Mouse (Mus musculus): ENCODE data around the gene Ccng1.

Ccng1 gene

DNA sequence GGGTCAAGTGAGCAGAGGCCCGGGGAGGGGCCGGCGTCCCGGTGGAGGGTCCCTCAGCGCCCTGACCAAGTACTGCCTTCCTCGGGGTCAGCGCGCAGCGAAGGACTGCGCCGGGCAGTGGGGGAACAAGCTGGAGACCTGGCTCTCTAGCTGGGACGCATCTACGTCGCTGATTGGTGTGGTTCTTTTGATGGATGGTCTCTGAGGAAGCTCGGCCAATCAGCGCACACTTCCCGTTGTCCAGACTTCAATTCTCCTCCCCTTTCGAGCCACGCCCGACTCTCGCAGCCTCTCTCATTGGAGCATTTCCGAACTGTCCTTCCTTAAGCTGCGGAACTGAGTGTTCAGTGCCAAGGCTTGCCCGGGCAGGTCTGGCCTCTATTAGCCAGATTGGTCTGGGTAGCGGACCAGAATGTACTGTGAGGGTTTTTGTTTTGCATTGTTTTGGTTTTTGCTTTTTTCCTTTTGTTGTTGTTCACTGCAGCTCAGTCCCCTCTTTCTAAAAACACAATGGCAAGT is at the start of gene Ccng1:
TSS of gene Ccng1 (minus strand) at position 203 of the 519 bp plus-strand sequence.
- peak; percentile 98 for DNase-seq (ENCODE audit: low read depth)

GRCm38 (mm10) chr11:40790307-40790706 is 35.2 kb upstream of the Ccng1 start:
- DNase-seq (ENCODE audit: low read depth): no peak

- no peak for DNase-seq (ENCODE audit: low read depth)
These were observed 34.6 kb upstream of the Ccng1 start for GRCm38 (mm10) chr11:40789701-40790100.

DNA sequence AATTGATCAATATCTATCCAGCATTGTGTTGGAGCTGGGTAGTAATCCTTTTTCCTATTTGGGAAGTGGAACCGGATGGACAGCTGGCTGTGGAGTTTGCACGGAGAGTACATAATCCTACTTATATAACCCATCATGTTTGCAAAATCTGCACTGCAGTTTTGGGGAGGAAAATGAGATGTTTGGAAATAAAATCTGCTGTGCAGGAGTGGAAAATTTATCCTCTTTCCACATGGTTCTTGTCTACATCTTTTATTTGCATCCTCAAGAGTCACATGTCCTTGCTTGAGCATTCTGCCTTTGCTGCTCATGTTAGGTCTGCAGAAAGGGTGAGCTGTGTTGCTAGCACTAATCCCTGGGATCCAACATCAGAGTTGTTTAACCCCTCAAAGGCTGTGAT is 31.8 kb upstream of the Ccng1 start:
- no peak for DNase-seq (ENCODE audit: low read depth)

GRCm38 (mm10) chr11:40784326-40784725 is 29.2 kb upstream of the Ccng1 start:
- no peak for DNase-seq (ENCODE audit: low read depth)

GRCm38 (mm10) chr11:40783346-40783745 is 28.2 kb upstream of the Ccng1 start:
- DNase-seq (ENCODE audit: low read depth): no peak

DNA sequence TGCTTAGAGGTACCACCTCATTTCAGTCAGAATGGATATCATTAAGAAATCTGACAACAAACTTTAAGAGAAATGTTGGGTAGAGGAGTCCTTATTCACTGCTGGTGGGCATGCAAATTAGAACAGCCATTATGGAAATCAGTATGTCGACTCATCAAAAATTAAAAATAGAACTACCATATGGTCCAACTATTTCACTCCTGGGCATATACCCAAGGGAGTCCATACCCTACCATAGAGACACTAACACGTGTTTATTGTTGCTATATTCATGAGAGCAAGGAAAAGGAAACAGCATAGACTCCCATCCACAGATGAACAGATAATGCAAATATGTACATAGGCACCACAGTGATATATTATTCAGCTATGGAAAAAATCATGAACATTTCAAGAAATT is 26.7 kb upstream of the Ccng1 start:
- no peak for DNase-seq (ENCODE audit: low read depth)

GRCm38 (mm10) chr11:40775315-40776269 is 20.5 kb upstream of the Ccng1 start:
- peak; percentile 73 for DNase-seq (ENCODE audit: low read depth)

DNA sequence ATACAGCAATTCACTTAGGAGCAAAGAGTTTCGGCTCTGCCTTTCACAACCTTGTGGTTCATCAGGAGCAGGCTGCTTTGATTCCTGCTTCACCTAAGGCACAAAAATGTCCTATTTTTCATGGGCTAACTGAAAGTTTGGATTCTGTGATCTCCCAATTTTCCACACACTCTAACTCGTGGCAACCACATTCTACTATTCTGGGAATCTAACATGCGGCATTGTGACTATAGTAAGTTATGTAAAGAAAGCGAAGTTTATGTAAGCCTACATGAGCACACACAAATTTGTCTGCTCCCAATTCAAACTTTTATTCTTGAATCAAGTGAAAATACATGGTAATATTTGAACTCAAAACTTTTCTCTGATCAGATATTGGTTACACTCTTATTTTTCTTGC is 9.6 kb upstream of the Ccng1 start:
- DNase-seq (ENCODE audit: low read depth): no peak

DNA sequence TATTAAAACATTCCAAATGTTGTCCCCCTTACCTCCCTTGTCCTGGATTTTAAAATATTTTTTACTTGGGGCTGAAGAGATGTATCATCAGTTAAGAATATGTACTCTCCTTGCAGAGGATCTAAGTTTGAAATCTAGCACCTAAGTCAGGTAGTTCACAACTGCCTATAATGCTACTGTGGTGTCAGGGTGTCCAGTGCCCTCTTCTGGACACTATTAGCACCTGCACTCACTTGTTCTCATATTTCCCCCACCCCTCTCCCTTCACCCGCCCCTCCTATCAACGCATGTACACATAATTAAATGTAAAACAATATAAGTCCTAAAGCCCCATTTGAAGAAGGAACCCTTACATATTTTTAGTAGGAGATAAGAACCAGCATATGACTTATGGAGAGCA is 8.3 kb upstream of the Ccng1 start:
- peak; percentile 72 for DNase-seq (ENCODE audit: low read depth)

DNA sequence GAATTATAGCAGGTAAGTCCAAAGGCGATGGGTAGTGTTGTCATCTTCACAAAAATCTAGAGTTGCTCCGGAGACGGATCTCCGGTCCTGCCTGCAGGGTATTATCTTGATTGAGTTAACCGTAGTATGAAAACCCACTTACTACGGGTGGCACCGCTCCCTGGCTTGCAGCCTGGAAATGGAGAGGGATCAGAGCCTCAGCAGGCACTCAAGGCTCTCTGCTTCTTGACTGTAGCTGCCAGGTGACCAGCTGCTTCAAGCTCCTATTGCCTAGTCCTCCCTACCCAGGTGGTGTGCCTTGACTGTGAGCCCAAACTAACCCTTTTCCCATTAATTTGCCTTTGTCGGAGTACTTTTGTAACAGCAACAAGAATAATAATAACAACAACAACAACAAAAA is 4.8 kb upstream of the Ccng1 start:
- DNase-seq (ENCODE audit: low read depth): no peak

GRCm38 (mm10) chr11:40755968-40756367 is 857 bp upstream of the Ccng1 start:
- DNase-seq (ENCODE audit: low read depth): no peak

DNA sequence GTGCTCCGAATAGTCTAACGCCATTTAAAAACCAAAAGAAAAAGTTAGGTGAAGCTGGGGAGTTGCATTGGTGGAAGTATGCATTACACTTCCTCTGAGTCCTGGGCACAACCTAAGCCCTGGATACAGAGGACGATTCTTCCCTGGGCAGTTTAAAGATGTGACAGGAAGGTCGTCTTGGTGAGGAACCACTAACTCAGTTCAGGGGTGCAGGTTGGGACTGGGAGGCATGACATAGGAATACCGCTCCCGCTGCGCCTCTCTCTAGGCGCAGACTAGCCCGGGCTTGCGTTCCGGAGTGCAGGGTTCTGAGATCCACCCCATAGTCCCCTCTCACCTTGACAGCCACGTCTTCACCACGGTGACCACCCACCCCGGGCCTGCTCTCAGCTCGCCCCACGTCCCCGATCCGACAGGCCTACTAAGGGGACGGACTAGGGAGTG is 425 bp downstream of the Ccng1 start:
- DNase-seq (ENCODE audit: low read depth): peak; percentile 57

DNA sequence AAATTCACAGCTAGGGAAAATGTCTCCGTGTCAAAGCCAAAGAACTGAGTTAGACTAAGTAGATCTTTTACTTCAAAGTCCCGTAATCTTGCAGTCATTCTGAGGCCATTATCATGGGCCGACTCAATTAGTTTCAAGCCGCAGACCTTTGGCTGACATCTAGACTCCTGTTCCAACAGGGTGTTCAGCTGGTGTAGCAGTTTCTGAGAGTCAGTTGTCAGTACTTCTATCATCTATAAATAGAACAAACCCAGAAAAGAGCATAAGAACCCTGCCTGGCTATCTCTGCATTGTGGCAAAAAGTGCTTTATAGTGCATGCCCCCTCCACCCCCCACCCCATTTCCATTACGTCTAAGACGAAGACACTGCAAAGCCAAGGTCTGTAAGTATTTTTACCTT is 1.3 kb downstream of the Ccng1 start:
- no peak for DNase-seq (ENCODE audit: low read depth)

- no peak for DNase-seq (ENCODE audit: low read depth)
These were observed 7.4 kb downstream of the Ccng1 start for GRCm38 (mm10) chr11:40747716-40748115.

DNA sequence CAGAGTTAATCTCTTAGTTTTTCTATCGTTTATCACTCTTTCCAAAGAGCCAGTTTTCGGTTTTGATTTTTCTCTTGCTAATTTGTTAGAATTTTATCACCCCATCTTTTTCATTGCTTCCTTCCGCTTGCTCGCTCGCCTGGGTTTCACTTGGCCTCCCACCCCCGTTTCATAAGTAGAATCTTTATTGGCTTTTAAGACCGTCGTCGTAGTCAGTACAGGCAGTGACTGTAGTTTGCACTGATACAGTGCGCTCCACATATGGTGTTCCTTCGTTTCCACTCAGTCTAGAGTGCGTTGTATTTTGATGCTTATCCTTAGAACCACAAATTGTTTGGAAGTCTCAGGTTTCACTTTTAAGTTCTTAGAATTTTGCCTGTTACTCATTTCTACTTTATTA is 8.8 kb downstream of the Ccng1 start:
- DNase-seq (ENCODE audit: low read depth): peak; percentile 55

DNA sequence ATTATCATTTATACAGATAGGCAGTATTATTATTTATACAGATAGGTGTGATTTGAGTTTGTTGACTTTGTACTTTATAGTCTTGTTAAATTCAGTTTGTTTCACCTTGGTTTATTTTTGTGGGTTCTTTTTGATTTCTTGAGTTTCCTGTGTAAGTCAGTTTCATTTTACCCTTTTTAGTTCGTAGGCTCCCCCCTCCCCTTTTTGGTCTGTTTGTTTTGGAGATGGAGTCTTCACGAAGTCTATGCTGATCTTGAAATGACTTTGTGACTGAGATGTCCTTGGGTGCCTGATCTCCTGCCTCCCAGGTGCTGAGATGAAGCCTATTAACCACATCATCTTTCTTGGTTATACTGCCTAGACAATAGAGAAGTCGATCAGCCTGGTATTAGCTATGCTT is 10.8 kb downstream of the Ccng1 start:
- DNase-seq (ENCODE audit: low read depth): no peak

DNA sequence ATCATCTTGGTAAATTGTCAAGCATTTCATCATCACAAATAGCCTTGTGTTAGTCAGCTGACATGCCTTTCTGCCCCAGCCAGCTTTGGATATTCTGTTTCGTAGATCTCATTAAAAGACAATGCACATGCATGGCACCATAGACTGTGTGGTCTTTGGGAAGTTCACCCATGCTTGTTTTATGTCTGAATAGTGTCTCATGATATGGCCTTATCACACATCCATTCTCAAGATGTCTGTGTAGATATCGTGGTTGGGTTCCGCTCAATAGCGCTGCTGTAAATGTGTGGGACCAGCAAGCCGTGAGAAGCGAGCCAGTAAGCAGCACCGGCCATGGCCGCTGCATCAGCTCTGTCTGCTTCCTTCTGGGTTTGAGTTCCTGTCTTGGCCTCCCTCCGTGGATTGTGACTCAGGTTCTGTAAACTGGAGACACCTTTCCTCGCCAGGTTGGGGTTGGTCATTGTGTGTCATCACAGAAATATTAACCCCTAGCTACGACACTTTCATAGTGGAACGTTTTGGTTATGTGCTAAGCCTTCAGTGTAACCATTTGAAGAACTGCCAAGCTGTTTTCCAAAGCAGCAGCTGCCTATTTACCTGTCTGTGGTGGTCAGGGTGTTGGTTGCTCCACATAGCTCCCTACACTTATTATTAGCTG is 13.4 kb downstream of the Ccng1 start:
- DNase-seq (ENCODE audit: low read depth): peak; percentile 24

DNA sequence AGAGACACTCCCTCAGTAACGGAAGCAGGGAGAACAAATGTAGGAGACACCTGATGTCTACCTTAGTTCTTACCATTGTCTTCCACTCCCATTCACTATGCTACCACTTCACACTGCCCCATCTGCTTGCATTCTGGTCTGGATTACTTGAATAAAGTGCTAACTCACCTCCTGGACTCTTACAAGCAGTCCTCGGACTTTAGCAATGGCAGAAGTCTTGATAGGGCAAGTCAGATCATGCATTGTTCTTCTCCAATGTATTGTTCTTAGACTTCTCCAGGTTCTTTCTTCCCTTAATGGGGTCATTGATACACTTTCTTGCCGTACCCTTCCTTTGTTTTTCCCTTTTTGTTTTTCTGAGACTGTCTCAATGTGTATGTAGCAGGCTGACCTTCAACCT is 17.7 kb downstream of the Ccng1 start:
- no peak for DNase-seq (ENCODE audit: low read depth)

DNA sequence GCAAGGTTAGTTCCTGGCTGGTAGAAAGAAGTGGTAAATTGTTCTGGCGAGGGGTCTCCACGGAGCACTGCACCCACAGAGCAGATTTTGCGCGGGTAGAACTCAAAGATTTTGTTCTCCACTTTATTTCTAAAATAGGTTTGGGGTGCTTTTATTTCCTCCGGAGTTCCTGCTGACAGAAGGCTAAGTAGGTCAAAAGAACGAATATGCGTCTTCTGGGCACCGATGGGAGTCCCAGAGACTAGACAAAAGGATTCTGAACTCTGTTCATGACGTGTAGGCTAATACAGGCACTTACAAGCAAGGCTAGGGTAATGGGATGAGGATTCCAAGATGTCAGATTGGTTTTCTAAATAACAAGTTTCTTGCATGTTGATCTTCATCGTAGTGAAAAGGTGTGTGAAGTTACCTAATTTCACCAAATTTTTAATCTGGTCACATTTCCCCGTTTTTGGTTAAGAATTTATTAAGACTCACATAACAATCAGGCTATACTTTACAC is 20.8 kb downstream of the Ccng1 start:
- DNase-seq (ENCODE audit: low read depth): peak; percentile 53

GRCm38 (mm10) chr11:40733339-40734174 is 21.6 kb downstream of the Ccng1 start, which contains the start of the genes Hmmr and Nudcd2:
Gene Hmmr, minus strand, starts transcription at chr11:40733422.
Gene Nudcd2, plus strand, starts transcription at chr11:40733667.
- DNase-seq (ENCODE audit: low read depth): peak; percentile 99

GRCm38 (mm10) chr11:40732997-40733338 is 22.1 kb downstream of the Ccng1 start:
- DNase-seq (ENCODE audit: low read depth): no peak
